In the genomic region with DNA sequence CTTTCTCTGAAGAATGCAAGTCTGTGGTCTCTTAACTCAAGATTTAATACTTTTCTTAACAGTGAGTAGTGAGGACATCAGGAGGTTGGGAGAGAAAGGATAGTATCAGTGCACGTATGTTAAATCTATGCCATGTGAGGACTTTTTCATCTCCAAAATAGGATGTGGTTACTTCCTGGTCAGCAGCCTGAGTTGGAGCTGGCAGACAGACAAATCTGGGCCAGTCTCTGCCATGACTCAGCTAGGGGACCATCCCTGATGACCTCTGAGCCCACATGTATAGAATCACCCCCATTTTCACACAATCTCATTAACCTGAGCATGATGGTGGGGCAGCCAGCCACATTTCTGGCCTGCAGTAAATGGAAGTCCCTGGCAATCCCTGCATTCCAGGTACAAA, we compare ENCODE assay signal across 27 mouse cellular contexts. TPM values are rescaled to one million over a fixed set of nuclear protein-coding genes. Genes with fewer than 3 reads are reported as not detected.
DNase-seq lines count a peak whose midpoint lies in the region; ATAC-seq and TF ChIP-seq lines count a peak whose summit lies in the region.
"Had no signal": no experiment of that assay in that cellular context is flagged by ENCODE, and none has a peak within 500 bp of the region (broad histone marks: within the 10 kb centered on the region; RNA-seq: fewer than 3 reads in every experiment).

No protein-coding gene starts in this region.

- no peak for DNase-seq in layer of hippocampus, adult 2 months (ENCODE audit: low spot score in 2 of 2)
- DNase-seq in layer of hippocampus, postnatal 10 days (ENCODE audit: low spot score in 2 of 2): no peak
- DNase-seq in 3134 (ENCODE audit: extremely low read depth, insufficient read length, low spot score) (peak; percentile 33), 3T3-L1 (ENCODE audit: low read depth, low spot score) (peak; percentile 78)
- DNase-seq in spleen, adult 12 weeks (ENCODE audit: low spot score): no peak
- no peak for DNase-seq in forebrain, embryonic 10.5 days (ENCODE audit: extremely low spot score, low spot score)
- DNase-seq: adrenal gland, adult 2 months; adrenal gland, postnatal 10 days; adrenal gland, postnatal 25 days; B cell, adult 2 months; cerebellum, adult 11-12 months; cerebellum, adult 2 months; cerebellum, adult 9-10 months; cerebellum, postnatal 14 days; cerebellum, postnatal 36 days; embryo, embryonic 11 days; forebrain, postnatal 0 days had no signal

- TF ChIP-seq CTCF in layer of hippocampus, adult 2 months (conservative IDR thresholded peaks at IDR 0.05): no peak
- TF ChIP-seq CTCF in C2C12 (IDR thresholded peaks at IDR 0.05; ENCODE audit: control insufficient read depth, insufficient read depth, insufficient read length): no peak

- no peak overlapping the region for H3ac ChIP-seq in C2C12 (ENCODE audit: control insufficient read depth, insufficient read length, low read depth)

- peaks cover 75% of the 10 kb centered on the region for H3K36me3 ChIP-seq in C2C12 (ENCODE audit: control insufficient read depth, insufficient read depth)
- peaks cover 88% of the 10 kb centered on the region for H3K36me3 ChIP-seq in forebrain, embryonic 10.5 days (replicated peaks)

- no peaks in the 10 kb centered on the region for H3K9me3 ChIP-seq in forebrain, embryonic 10.5 days
- H3K9me3 ChIP-seq: embryonic facial prominence, embryonic 13.5 days; embryonic facial prominence, embryonic 15.5 days; forebrain, embryonic 13.5 days; forebrain, embryonic 15.5 days had no signal

- H3K79me3 ChIP-seq in C2C12 (ENCODE audit: low read depth): no peaks in the 10 kb centered on the region

- no peak overlapping the region for H3K4me3 ChIP-seq in layer of hippocampus, adult 2 months
- H3K4me3 ChIP-seq in C2C12 (ENCODE audit: insufficient read depth, poor library complexity, severe bottlenecking): no peak overlapping the region
- H3K4me3 ChIP-seq in forebrain, embryonic 10.5 days: no peak overlapping the region
- H3K4me3 ChIP-seq: embryonic facial prominence, embryonic 13.5 days; embryonic facial prominence, embryonic 15.5 days; erythroblast, embryonic 14.5 days; forebrain, embryonic 13.5 days; forebrain, embryonic 15.5 days had no signal

- no peaks in the 10 kb centered on the region for H3K4me1 ChIP-seq in forebrain, embryonic 10.5 days
- H3K4me1 ChIP-seq: embryonic facial prominence, embryonic 13.5 days; embryonic facial prominence, embryonic 15.5 days; forebrain, embryonic 13.5 days; forebrain, embryonic 15.5 days had no signal

- no peak for ATAC-seq in activated CD4-positive, CD25-positive, alpha-beta regulatory T cell, adult 4 months
- ATAC-seq: forebrain, embryonic 13.5 days; forebrain, embryonic 15.5 days; forebrain, postnatal 0 days; Patski had no signal

- H3K27ac ChIP-seq in layer of hippocampus, adult 2 months: peak overlapping the region; percentile 20; the same call in 1 of the 2 replicates
- no peak overlapping the region for H3K27ac ChIP-seq in forebrain, embryonic 10.5 days
- H3K27ac ChIP-seq: embryonic facial prominence, embryonic 13.5 days; embryonic facial prominence, embryonic 15.5 days; forebrain, embryonic 13.5 days; forebrain, embryonic 15.5 days had no signal

- no peaks in the 10 kb centered on the region for H3K27me3 ChIP-seq in C2C12 (ENCODE audit: control insufficient read depth, insufficient read depth, insufficient read length)
- no peaks in the 10 kb centered on the region for H3K27me3 ChIP-seq in forebrain, embryonic 10.5 days (ENCODE audit: poor library complexity, severe bottlenecking)
- H3K27me3 ChIP-seq: embryonic facial prominence, embryonic 13.5 days; embryonic facial prominence, embryonic 15.5 days; forebrain, embryonic 13.5 days; forebrain, embryonic 15.5 days; Patski had no signal

- WGBS in forebrain, embryonic 10.5 days: 93% methylated on average over 1 of the region's 1 CpGs

- no peaks in the 10 kb centered on the region for H3K79me2 ChIP-seq in C2C12 (ENCODE audit: control insufficient read depth, insufficient read depth)

TF ChIP-seq in C2C12, 6 proteins besides CTCF, POLR2A, EP300 and RAD21:
- no peak for TF ChIP-seq USF1 (IDR thresholded peaks at IDR 0.05; ENCODE audit: low read depth)
- no peak for TF ChIP-seq FOSL1 (IDR thresholded peaks at IDR 0.05; ENCODE audit: insufficient read depth, low read length, poor library complexity, severe bottlenecking)
- no peak for TF ChIP-seq CEBPB (IDR thresholded peaks at IDR 0.05; ENCODE audit: low read depth)
- TF ChIP-seq MYOG (IDR thresholded peaks at IDR 0.05; ENCODE audit: control insufficient read depth, extremely low read depth, insufficient read length): no peak
- TF ChIP-seq MAX (IDR thresholded peaks at IDR 0.05): peak; percentile 46
- no peak for TF ChIP-seq MYOD1 (IDR thresholded peaks at IDR 0.05; ENCODE audit: control insufficient read depth, insufficient read length, low read depth)
TF ChIP-seq in C2C12: peak in this region for 1.

RNA-seq across cellular contexts. Expression of a gene that starts 13.0 kb away (rescaled TPM):
- total RNA-seq in layer of hippocampus, adult 2 months (2021): 10 to 100 TPM; 47.4 to 47.9 TPM
- 10 to 100 TPM; 30.8 to 34.2 TPM for total RNA-seq in layer of hippocampus, postnatal 10 days (2021)
- 45.7 TPM for polyA plus RNA-seq in C2C12 (2012; fragmentation: generic; extraction: Trizol)
- polyA plus RNA-seq in forebrain, embryonic 10.5 days (2016; fragmentation: Nextera tagmentation; extraction: Ambion mirVana): 53.0 and 53.3 TPM in 2 replicates
- polyA plus RNA-seq in activated CD4-positive, CD25-positive, alpha-beta regulatory T cell, adult 4 months (2017; shearing (Covaris generic)): 1 to 10 TPM; 2.7 to 4.5 TPM

RNA-seq across cellular contexts. Expression of a gene that starts 23.8 kb away (rescaled TPM):
- total RNA-seq in layer of hippocampus, adult 2 months (2021): 10 to 100 TPM; 26.2 to 28.5 TPM
- 10 to 100 TPM; 46.0 to 51.1 TPM for total RNA-seq in layer of hippocampus, postnatal 10 days (2021)
- 21.3 TPM for polyA plus RNA-seq in C2C12 (2012; fragmentation: generic; extraction: Trizol)
- polyA plus RNA-seq in forebrain, embryonic 10.5 days (2016; fragmentation: Nextera tagmentation; extraction: Ambion mirVana): 82.8 and 84.4 TPM in 2 replicates
- 10 to 100 TPM in 1 of 2 experiments, 1 to 10 TPM in 1; 6.1 to 13.4 TPM for polyA plus RNA-seq in activated CD4-positive, CD25-positive, alpha-beta regulatory T cell, adult 4 months (2017; shearing (Covaris generic))

RNA-seq across cellular contexts. Expression of a gene that starts 32.7 kb away (rescaled TPM):
- total RNA-seq in layer of hippocampus, adult 2 months (2021): 1 to 10 TPM; 4.8 to 5.0 TPM
- 10 to 100 TPM; 10.6 to 11.2 TPM for total RNA-seq in layer of hippocampus, postnatal 10 days (2021)
- polyA plus RNA-seq in C2C12 (2012; fragmentation: generic; extraction: Trizol): not detected
- polyA plus RNA-seq in forebrain, embryonic 10.5 days (2016; fragmentation: Nextera tagmentation; extraction: Ambion mirVana): 50.9 and 53.9 TPM in 2 replicates
- not detected for polyA plus RNA-seq in activated CD4-positive, CD25-positive, alpha-beta regulatory T cell, adult 4 months (2017; shearing (Covaris generic))
- total RNA-seq: common myeloid progenitor, adult 5-6 weeks; MEL had no signal
- polyA plus RNA-seq: erythroblast, embryonic 14.5 days; Patski had no signal

Comparison
In these comparisons a context has a peak if more than half of its experiments do, and no peak if none do; other contexts are left out.
1. DNase-seq: peak in 3134 (single experiment) and 3T3-L1 (single experiment); none in layer of hippocampus, adult 2 months (0 of 2), layer of hippocampus, postnatal 10 days (0 of 2), spleen, adult 12 weeks (single experiment) and forebrain, embryonic 10.5 days (single experiment).
2. RNA of a gene that starts 32.7 kb away (polyA plus RNA-seq): 50.9 to 53.9 TPM in forebrain, embryonic 10.5 days; not detected in C2C12 (single experiment) and not detected in activated CD4-positive, CD25-positive, alpha-beta regulatory T cell, adult 4 months; every median in the first group is over 10 times any median in the second.